Mouse (Mus musculus): ENCODE data around the gene Sbk2. TPM values are rescaled to one million over a fixed set of nuclear protein-coding genes. Genes with fewer than 3 reads are reported as not detected.
A peak's percentile ranks its signal among the peaks of the same experiment; 100 is the strongest.

Sbk2 gene
- polyA plus RNA-seq, 1 experiment from 2014 or later = not detected

DNA sequence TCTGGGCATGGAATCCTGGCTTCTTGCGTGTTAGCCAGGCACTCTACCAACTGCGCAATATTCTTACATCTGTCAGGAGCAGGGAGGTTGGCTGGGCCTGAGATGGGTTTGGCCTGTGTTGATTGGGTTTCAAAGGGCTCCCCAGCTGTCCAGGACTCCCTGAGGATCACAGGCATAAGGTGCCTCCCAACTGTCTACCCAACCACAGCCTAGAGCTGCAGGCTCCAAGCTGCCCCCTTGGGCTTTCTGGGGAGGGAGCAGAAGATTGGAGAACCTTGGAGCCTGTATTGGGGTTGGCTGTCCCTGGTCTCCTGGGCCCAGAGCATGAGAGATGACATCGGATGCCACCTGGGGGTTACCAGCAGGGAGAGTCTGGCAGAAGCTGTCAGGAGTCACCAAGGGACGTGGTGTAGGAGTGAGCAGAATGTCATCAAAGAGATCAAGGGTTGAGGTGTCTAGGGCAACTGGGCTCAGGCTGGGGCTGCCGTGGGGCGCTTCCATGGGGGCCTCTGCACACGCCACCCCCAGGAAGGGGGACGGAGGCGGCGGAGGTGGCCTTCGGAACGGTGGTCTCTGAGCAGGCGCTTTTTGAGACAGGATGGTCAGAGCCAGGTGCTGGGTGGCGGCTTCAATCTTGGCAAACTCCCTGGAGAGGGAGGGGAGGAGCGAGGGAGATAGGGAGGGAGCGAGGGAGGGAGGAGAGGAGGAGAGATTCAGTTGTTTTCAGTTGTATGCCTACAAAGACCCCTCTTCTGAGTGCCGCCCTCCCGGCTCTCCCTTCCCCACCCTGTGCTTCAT is 65.2 kb downstream of the Sbk2 start:
- Histone ChIP-seq H3K4me2 (replicated peaks; ENCODE audit: low read depth) (peak overlapping the region; percentile 48), H3K9ac (ENCODE audit: low read length) (peak overlapping the region; percentile 13; the same call in 1 of the 2 replicates), H3K4me3 (ENCODE audit: low read depth, low read length) (peak overlapping the region; percentile 22), H3K9me3 (ENCODE audit: control insufficient read depth, low read length) (no peaks in the 10 kb centered on the region), H3K4me1 (replicated peaks; ENCODE audit: control insufficient read depth, insufficient read depth) (0 out of 2 replicates have a peak, but pooled peaks cover 2% of the 10 kb centered on the region), H3K27ac (replicated peaks) (no peak overlapping the region), H3K27me3 (ENCODE audit: control insufficient read depth, insufficient read depth, low read length) (no peaks in the 10 kb centered on the region), H3K36me3 (ENCODE audit: control insufficient read depth, insufficient read depth, low read length) (no peaks in the 10 kb centered on the region)
- TF ChIP-seq EP300 (optimal IDR thresholded peaks at IDR 0.05) (no peak), CTCF (IDR thresholded peaks at IDR 0.05; ENCODE audit: low read depth) (no peak)
- no peak for DNase-seq (ENCODE audit: low spot score)
- 20% methylated on average over 18 of the region's 18 CpGs for WGBS
- ATAC-seq (ENCODE audit: low FRiP score, low TSS enrichment) = peak; percentile 39; the same call in 1 of the 2 replicates

GRCm38 (mm10) chr7:4895186-4895585 is 69.0 kb downstream of the Sbk2 start:
- Histone ChIP-seq H3K4me2 (replicated peaks; ENCODE audit: low read depth) (no peak overlapping the region), H3K4me1 (replicated peaks; ENCODE audit: control insufficient read depth, insufficient read depth) (0 out of 2 replicates have a peak, but pooled peaks cover 2% of the 10 kb centered on the region), H3K27me3 (ENCODE audit: control insufficient read depth, insufficient read depth, low read length) (no peaks in the 10 kb centered on the region), H3K4me3 (ENCODE audit: low read depth, low read length) (no peak overlapping the region), H3K9ac (ENCODE audit: low read length) (no peak overlapping the region), H3K36me3 (ENCODE audit: control insufficient read depth, insufficient read depth, low read length) (no peaks in the 10 kb centered on the region), H3K27ac (replicated peaks) (no peak overlapping the region), H3K9me3 (ENCODE audit: control insufficient read depth, low read length) (no peaks in the 10 kb centered on the region)
- WGBS = 57% methylated on average over 10 of the region's 11 CpGs
- TF ChIP-seq CTCF (IDR thresholded peaks at IDR 0.05; ENCODE audit: low read depth) = no peak
- no peak for TF ChIP-seq EP300 (optimal IDR thresholded peaks at IDR 0.05)
- no peak for ATAC-seq (ENCODE audit: low FRiP score, low TSS enrichment)
- no peak for DNase-seq (ENCODE audit: low spot score)

Other genes starting within 250 kb of the Sbk2 start
- 2.2 and 2.4 TPM in 2 replicates for gene Tmem150b, start 239.2 kb downstream of the Sbk2 start, polyA plus RNA-seq (2015; fragmentation: Nextera tagmentation; extraction: Ambion mirVana)
- 31.8 and 32.5 TPM in 2 replicates for gene Kmt5c, start 224.3 kb downstream of the Sbk2 start, polyA plus RNA-seq (2015; fragmentation: Nextera tagmentation; extraction: Ambion mirVana)
- 43.1 and 46.5 TPM in 2 replicates for gene Cox6b2, start 211.3 kb downstream of the Sbk2 start, polyA plus RNA-seq (2015; fragmentation: Nextera tagmentation; extraction: Ambion mirVana)
- not detected in 2 replicates for gene Fam71e2, start 193.1 kb downstream of the Sbk2 start, polyA plus RNA-seq (2015; fragmentation: Nextera tagmentation; extraction: Ambion mirVana)
- 0.42 and 0.65 TPM in 2 replicates for gene Il11, start 181.5 kb downstream of the Sbk2 start, polyA plus RNA-seq (2015; fragmentation: Nextera tagmentation; extraction: Ambion mirVana)
- 0.42 and 0.80 TPM in 2 replicates for gene Tmem190, start 181.5 kb downstream of the Sbk2 start, polyA plus RNA-seq (2015; fragmentation: Nextera tagmentation; extraction: Ambion mirVana)
- gene Tmem238, start 174.8 kb downstream of the Sbk2 start, polyA plus RNA-seq (2015; fragmentation: Nextera tagmentation; extraction: Ambion mirVana) = 69.0 and 70.7 TPM in 2 replicates
- 322 and 359 TPM in 2 replicates for gene Rpl28, start 171.5 kb downstream of the Sbk2 start, polyA plus RNA-seq (2015; fragmentation: Nextera tagmentation; extraction: Ambion mirVana)
- 95.5 and 111 TPM in 2 replicates for gene Ube2s, start 151.8 kb downstream of the Sbk2 start, polyA plus RNA-seq (2015; fragmentation: Nextera tagmentation; extraction: Ambion mirVana)
- 0.15 and 0.16 TPM in 2 replicates for gene Shisa7, start 119.7 kb downstream of the Sbk2 start, polyA plus RNA-seq (2015; fragmentation: Nextera tagmentation; extraction: Ambion mirVana)
- 17.5 and 21.7 TPM in 2 replicates for gene Isoc2b, start 94.1 kb downstream of the Sbk2 start, polyA plus RNA-seq (2015; fragmentation: Nextera tagmentation; extraction: Ambion mirVana)
- 0.56 and 0.67 TPM in 2 replicates for gene Isoc2a, start 87.3 kb downstream of the Sbk2 start, polyA plus RNA-seq (2015; fragmentation: Nextera tagmentation; extraction: Ambion mirVana)
- not detected in 2 replicates for gene Gm36210, start 57.9 kb downstream of the Sbk2 start, polyA plus RNA-seq (2015; fragmentation: Nextera tagmentation; extraction: Ambion mirVana)
- gene Zfp628, start 49.2 kb downstream of the Sbk2 start, polyA plus RNA-seq (2015; fragmentation: Nextera tagmentation; extraction: Ambion mirVana) = 1.8 and 1.9 TPM in 2 replicates
- 2.3 and 2.5 TPM in 2 replicates for gene Nat14, start 42.4 kb downstream of the Sbk2 start, polyA plus RNA-seq (2015; fragmentation: Nextera tagmentation; extraction: Ambion mirVana)
- 1.3 and 1.9 TPM in 2 replicates for gene Ssc5d, start 38.6 kb downstream of the Sbk2 start, polyA plus RNA-seq (2015; fragmentation: Nextera tagmentation; extraction: Ambion mirVana)
- gene Sbk3, start 6.8 kb upstream of the Sbk2 start, polyA plus RNA-seq (2015; fragmentation: Nextera tagmentation; extraction: Ambion mirVana) = 0.04 TPM in 1 of 2 replicates, not detected in the other
- gene Zfp579, start 31.8 kb upstream of the Sbk2 start, polyA plus RNA-seq (2015; fragmentation: Nextera tagmentation; extraction: Ambion mirVana) = 10.9 and 15.0 TPM in 2 replicates
- gene Zfp524, start 50.0 kb upstream of the Sbk2 start, polyA plus RNA-seq (2015; fragmentation: Nextera tagmentation; extraction: Ambion mirVana) = 14.0 and 16.3 TPM in 2 replicates
- 14.9 and 17.8 TPM in 2 replicates for gene Fiz1, start 50.3 kb upstream of the Sbk2 start, polyA plus RNA-seq (2015; fragmentation: Nextera tagmentation; extraction: Ambion mirVana)
- 3.3 and 3.7 TPM in 2 replicates for gene Gm44973, start 51.1 kb upstream of the Sbk2 start, polyA plus RNA-seq (2015; fragmentation: Nextera tagmentation; extraction: Ambion mirVana)
- 2.2 and 2.3 TPM in 2 replicates for gene Zfp865, start 56.0 kb upstream of the Sbk2 start, polyA plus RNA-seq (2015; fragmentation: Nextera tagmentation; extraction: Ambion mirVana)
- gene Ccdc106, start 56.1 kb upstream of the Sbk2 start, polyA plus RNA-seq (2015; fragmentation: Nextera tagmentation; extraction: Ambion mirVana) = 13.6 and 14.6 TPM in 2 replicates
- not detected in 2 replicates for gene 4632433K11Rik, start 69.7 kb upstream of the Sbk2 start, polyA plus RNA-seq (2015; fragmentation: Nextera tagmentation; extraction: Ambion mirVana)
- gene Zfp784, start 74.0 kb upstream of the Sbk2 start, polyA plus RNA-seq (2015; fragmentation: Nextera tagmentation; extraction: Ambion mirVana) = 4.1 and 4.3 TPM in 2 replicates
- gene Zfp580, start 87.1 kb upstream of the Sbk2 start, polyA plus RNA-seq (2015; fragmentation: Nextera tagmentation; extraction: Ambion mirVana) = 21.0 and 21.6 TPM in 2 replicates
- gene U2af2, start 97.7 kb upstream of the Sbk2 start, polyA plus RNA-seq (2015; fragmentation: Nextera tagmentation; extraction: Ambion mirVana) = 49.2 and 50.1 TPM in 2 replicates
- 41.0 and 44.5 TPM in 2 replicates for gene Epn1, start 115.8 kb upstream of the Sbk2 start, polyA plus RNA-seq (2015; fragmentation: Nextera tagmentation; extraction: Ambion mirVana)
- not detected in 2 replicates for gene Rfpl4, start 152.5 kb upstream of the Sbk2 start, polyA plus RNA-seq (2015; fragmentation: Nextera tagmentation; extraction: Ambion mirVana)
- gene Rasl2-9, start 161.5 kb upstream of the Sbk2 start, polyA plus RNA-seq (2015; fragmentation: Nextera tagmentation; extraction: Ambion mirVana) = 0.35 and 0.50 TPM in 2 replicates
- 0.01 TPM in 1 of 2 replicates, not detected in the other for gene Vmn1r55, start 185.3 kb upstream of the Sbk2 start, polyA plus RNA-seq (2015; fragmentation: Nextera tagmentation; extraction: Ambion mirVana)
- gene Vmn1r56, start 232.3 kb upstream of the Sbk2 start, polyA plus RNA-seq (2015; fragmentation: Nextera tagmentation; extraction: Ambion mirVana) = not detected in 2 replicates